Mouse (Mus musculus) heart, adult 8-10 months (tissue): Measurements from ENCODE around the gene Eef1akmt4. TPM values are rescaled to one million over a fixed set of nuclear protein-coding genes. Genes with fewer than 3 reads are reported as not detected.
A peak's percentile ranks its signal among the peaks of the same experiment; 100 is the strongest.

Source experiments
- DNase-seq: peaks from one replicate; pipeline ENCODE4 v3.0.0; 2022; ENCODE audit warnings: low spot score
- total RNA-seq, 4 experiments: library from RNA; stranded (reverse); gene quantifications; 2 replicates each; pipeline ENCODE4 v1.2.4; 2022

Eef1akmt4 gene
- 1 to 10 TPM; 5.9 to 8.2 (median 7.6) TPM for total RNA-seq

- peak; percentile 88 for DNase-seq
These were observed at the start of gene Eef1akmt4, which contains the start of the genes Gm49333 and Alg3 for GRCm38 (mm10) chr16:20611357-20612227. TSS of gene Eef1akmt4 (plus strand) at chr16:20611593. TSS of gene Gm49333 (plus strand) at chr16:20611610. TSS of gene Alg3 (minus strand) at chr16:20611735.

- no peak for DNase-seq
These were observed 46.3 kb upstream of the Eef1akmt4 start for GRCm38 (mm10) chr16:20565075-20565474.

GRCm38 (mm10) chr16:20589366-20589938 is 21.9 kb upstream of the Eef1akmt4 start, which contains the start of gene Vwa5b2:
TSS of gene Vwa5b2 (plus strand) at chr16:20589471.
- DNase-seq: no peak

- no peak for DNase-seq
These were observed 21.3 kb upstream of the Eef1akmt4 start for GRCm38 (mm10) chr16:20589939-20590679.

GRCm38 (mm10) chr16:20590680-20591038 is 20.7 kb upstream of the Eef1akmt4 start:
- no peak for DNase-seq

- no peak for DNase-seq
These were observed 20.2 kb upstream of the Eef1akmt4 start for GRCm38 (mm10) chr16:20591076-20591705.

GRCm38 (mm10) chr16:20595060-20595673 is 16.2 kb upstream of the Eef1akmt4 start:
- DNase-seq: no peak

GRCm38 (mm10) chr16:20595737-20596136 is 15.7 kb upstream of the Eef1akmt4 start:
- no peak for DNase-seq

- no peak for DNase-seq
These were observed 14.5 kb upstream of the Eef1akmt4 start for GRCm38 (mm10) chr16:20596687-20597441.

- DNase-seq: no peak
These were observed 10.9 kb upstream of the Eef1akmt4 start for GRCm38 (mm10) chr16:20600511-20600910.

- DNase-seq: no peak
These were observed 6.7 kb upstream of the Eef1akmt4 start for GRCm38 (mm10) chr16:20604705-20605104.

- peak; percentile 78 for DNase-seq
These were observed 664 bp upstream of the Eef1akmt4 start for GRCm38 (mm10) chr16:20610501-20611356.

GRCm38 (mm10) chr16:20619541-20620398 is 8.4 kb downstream of the Eef1akmt4 start:
- no peak for DNase-seq

- DNase-seq: no peak
These were observed 9.0 kb downstream of the Eef1akmt4 start for GRCm38 (mm10) chr16:20620399-20620735.

- DNase-seq: no peak
These were observed 9.4 kb downstream of the Eef1akmt4 start for GRCm38 (mm10) chr16:20620751-20621190.

- DNase-seq: peak; percentile 40
These were observed 10.0 kb downstream of the Eef1akmt4 start, which contains the start of gene Camk2n2 for GRCm38 (mm10) chr16:20621191-20621990. TSS of gene Camk2n2 (minus strand) at chr16:20621287.

- DNase-seq: peak; percentile 41
These were observed 10.7 kb downstream of the Eef1akmt4 start for GRCm38 (mm10) chr16:20621991-20622685.
